Mouse (Mus musculus): Measurements from ENCODE around the gene Zmiz1.

DNA sequence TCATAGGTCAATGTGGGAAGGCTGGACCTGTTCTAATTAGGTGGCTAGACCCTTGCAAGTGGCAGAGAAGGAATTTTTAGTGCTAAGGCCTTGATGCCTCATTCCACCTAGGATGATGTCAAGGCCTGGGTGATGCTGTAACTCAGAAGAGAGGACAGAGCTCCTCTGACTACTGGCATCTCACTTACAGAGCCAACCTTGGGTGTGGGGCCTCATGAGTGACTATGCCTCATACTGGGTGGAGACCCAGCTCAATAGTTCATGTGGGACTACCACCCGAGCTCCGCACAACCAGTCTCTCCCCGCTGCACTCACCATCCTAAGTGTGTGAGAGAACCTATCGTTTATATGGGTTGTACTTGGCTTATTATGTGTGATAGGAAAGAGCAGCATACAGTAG, 84.9 kb downstream of the Zmiz1 start:
- TF ChIP-seq CTCF (IDR thresholded peaks at IDR 0.05; ENCODE audit: low read depth) (no peak), EP300 (IDR thresholded peaks at IDR 0.05; ENCODE audit: low read depth) (no peak)
